Mouse (Mus musculus): ENCODE data around the gene Aoc1.
A peak's percentile ranks its signal among the peaks of the same experiment; 100 is the strongest.

The Aoc1 gene

DNA sequence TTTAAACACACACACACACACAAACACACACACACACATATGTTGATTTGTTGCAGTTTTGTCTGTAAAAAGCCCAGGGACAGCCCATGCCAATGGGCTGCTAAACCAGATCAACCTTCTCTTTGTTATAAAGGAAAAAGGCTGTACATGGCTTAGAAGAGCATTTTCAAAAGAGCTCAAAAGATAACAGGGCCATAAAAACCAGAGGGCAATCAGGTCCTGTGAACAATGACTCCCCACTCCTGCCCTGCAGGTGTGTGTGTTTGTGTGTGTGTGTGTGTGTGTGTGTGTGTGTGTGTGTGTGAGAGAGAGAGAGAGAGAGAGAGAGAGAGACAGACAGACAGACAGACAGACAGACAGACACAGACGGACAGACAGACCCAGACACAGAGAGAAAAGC, 36.5 kb downstream of the Aoc1 start:
- DNase-seq (ENCODE audit: low spot score): no peak

DNA sequence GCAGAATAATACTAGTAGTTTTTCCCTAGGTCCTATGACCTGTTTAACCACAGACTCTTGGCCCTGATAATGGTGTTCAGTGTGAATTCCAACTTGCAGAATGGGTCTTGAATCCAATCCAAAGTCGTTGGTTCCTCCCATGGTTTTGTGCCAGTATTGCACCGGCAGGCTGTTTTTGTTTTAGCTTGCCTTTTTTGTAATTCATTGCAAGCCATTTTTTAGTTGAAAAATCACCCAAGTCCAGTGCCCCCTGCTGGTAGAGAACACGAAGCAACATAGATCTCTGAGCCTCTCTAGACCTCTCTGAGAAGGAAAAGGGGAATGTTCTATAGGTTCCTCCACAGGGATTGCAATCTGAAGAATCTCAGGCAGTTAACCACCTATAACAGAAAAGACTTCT, 39.3 kb downstream of the Aoc1 start:
- peak; percentile 63 for DNase-seq (ENCODE audit: low spot score)

DNA sequence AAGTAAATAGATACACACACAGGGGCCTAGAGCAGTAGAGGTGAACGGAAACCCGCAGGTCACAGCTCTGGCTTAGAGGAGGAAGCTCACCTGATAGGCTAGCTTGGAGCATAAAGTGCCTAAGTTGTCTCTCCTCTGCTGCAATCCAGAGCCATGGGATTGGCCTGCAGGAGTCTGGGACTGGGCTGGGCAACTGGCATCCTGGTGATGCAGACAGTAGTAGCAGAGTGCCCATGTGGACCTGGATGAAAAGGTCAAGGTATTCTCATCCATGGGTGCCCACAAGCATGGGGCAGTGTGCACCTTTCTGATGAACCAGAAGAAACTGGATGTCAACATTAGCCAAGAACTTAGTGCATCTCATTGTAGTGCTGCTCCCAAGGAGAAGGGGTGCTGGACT, 40.9 kb downstream of the Aoc1 start:
- no peak for DNase-seq (ENCODE audit: low spot score)

DNA sequence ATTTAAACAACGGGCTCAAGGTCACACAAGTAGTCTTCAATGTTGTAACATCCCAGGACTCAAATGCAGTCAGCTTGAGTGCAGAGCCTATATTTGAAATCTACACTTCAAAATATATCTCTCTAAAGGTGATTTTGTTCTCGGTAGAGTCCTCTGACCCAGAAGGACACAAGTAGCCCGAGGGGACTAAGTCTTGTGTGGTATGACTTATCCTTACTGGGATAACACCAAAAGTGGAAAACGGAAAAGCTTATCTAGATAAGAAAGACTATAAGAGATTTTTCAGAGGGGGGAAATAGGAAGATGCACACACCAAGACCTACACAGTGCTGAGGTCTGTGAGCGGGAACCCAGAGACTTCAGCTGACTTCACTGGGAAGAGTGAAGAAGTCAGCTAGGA, 56.9 kb downstream of the Aoc1 start, which contains the start of gene 1600015I10Rik:
Gene 1600015I10Rik (plus strand): TSS at position 301 of the 400 bp plus-strand sequence.
- DNase-seq (ENCODE audit: low spot score): no peak

DNA sequence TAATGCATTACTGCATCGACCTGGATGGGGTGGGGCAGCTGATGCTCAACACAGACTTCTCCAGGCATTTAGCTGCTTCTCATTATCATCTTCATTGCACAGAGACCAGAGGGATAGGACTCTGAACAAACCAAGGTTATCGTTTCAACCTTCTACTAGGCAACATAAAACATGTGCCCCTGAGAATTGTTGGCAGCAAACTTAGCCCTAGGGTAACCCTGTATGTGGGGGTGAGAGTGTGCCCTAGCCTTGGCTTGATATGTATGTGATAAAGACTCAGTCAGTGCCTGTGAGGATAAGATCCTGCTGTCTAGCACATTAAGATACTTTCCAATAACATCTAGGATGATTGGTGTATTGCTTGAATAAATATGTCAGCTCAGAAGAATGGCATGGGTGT, 76.9 kb downstream of the Aoc1 start:
- no peak for DNase-seq (ENCODE audit: low spot score)

DNA sequence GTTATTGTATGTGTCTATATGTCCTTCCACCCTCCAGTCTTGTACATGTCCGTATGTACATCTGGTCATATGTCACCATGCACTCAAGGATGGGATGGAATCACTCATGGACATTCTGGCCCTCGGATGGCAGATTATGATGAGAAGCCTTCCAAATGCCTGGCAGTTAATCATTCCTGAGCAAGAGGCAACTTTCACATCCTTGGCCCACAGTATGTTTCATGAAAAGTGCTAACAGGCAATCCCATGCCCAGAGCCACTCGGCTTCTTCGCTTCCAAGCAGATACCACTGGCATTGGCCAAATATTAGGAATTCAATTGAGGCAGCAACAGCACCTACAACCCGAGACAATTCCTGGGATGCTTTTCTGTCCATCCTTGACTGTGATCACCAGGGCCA, 78.0 kb downstream of the Aoc1 start:
- no peak for DNase-seq (ENCODE audit: low spot score)

DNA sequence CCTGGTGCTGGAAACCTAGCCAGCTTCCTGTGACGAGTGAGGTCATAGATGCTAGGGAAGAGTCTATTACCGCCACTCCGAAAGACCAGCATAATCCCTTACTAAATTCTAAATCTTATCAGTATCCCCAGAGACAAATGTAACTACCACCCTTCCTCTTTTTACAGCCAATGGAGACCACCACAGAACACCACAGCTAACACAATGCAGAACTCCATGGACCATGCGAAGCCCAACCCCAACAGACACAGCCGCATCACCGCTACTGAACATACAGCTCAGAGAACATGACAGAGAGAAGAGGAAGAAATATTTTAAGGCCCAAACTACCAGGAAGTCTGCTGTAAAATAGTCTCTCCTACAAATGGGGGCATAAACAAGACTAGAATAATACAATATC, 78.9 kb downstream of the Aoc1 start:
- no peak for DNase-seq (ENCODE audit: low spot score)

DNA sequence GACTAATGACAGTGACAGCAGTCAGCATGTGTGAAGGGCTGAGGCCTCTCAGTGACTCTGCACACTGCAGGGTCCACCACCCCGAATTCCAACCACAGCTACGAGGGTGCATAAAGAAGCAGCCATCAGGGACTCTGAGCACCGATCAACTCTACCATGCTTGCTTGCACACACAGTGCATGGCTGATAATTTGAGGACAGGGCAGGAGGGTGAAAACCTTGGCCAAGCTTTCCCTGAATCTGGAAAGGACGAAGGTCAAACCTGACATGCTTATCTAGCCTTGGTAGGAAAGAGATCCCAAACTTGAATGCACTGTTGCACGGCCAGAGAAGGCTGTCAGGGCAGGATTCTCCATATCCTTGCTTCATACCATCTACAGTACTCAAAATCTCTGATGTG, 80.5 kb downstream of the Aoc1 start:
- DNase-seq (ENCODE audit: low spot score): no peak

DNA sequence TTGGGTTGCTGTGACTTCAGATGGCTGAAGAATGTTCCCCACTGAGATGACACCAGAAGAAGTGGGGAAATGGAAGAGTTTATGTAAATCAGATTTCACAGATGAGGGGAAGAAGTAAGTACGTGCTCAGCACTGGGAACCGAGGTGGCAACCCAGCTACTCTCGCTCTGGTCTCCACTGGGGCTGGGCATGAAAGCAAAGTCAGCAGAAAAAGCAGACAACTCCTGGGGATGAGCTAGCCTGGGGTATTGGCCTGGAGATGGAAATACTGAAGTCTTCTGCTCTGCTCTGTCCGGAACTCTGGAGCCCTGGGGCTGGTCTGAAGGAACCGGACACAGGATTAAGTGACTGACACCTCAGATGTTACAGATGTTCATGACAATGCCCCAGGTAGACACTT, 81.5 kb downstream of the Aoc1 start:
- DNase-seq (ENCODE audit: low spot score): no peak

DNA sequence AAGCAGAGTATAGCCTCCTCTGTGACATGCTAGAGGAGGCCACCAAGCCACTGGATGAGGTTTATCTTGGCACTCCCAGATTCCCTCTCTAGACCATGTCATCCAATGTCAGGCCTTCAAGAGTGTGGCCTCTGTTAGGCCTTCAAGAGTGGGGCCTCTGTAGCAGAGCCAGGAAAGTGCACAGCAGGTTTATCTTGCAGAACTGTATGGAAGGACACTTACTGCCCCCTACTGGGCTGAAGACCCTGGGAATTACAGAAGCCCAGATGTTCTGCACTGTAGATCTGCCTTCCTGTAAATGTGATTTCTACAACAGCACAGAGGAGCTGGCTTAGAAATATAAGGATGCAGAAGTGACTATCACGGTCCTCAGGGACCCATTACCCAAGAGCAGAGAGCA, 82.2 kb downstream of the Aoc1 start:
- peak; percentile 74 for DNase-seq (ENCODE audit: low spot score)

DNA sequence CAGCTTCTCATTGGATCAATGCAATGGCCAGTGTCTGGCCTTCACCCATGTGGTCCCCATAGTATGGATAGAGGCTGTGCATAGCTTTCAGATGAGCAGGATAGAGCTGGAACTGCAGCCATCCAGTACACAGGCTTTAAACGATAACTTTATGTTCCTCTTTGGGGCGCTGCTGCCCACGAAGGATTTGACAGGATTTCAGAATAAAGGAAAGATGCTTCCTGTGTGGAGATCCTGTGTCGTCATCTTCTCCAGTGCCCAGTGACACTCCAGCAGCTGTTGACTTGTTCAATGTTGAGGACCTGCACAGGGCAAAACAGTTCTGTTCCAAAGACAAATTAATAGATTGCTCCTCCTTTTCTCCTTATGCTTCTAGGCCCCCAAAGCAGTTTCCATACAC, 84.1 kb downstream of the Aoc1 start:
- no peak for DNase-seq (ENCODE audit: low spot score)

DNA sequence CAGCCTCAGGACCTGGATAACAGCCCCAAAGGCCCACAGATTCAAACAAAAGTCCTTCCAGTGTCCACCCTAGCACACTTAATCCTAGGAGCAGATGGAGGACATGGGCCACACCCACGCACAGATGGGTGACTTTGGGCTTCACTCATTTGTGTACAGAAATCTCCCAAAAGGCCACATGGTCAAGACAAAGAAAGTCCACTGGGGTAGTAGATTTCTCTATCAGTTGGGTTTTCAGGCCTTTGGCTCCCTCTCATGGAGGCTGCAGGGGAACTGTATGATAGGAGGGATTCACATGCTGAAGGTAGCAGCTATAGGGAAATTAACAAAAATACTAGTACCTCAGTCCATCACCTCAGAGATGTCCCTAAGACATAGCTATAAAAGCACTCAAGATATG, 85.4 kb downstream of the Aoc1 start:
- peak; percentile 68 for DNase-seq (ENCODE audit: low spot score)
